Mouse (Mus musculus) liver, postnatal 0 days (tissue): ENCODE results near the gene Zkscan5.

Experiments used
- CTCF ChIP-seq: sonication (generic); IDR thresholded peaks from 2 replicates; pipeline ENCODE4 v1.5.1; 2016; ENCODE audit warnings: antibody characterized with exemption, low read depth
- EP300 ChIP-seq: IDR thresholded peaks from 2 replicates; pipeline ENCODE4 v1.6.1; 2016; ENCODE audit warnings: antibody characterized with exemption, low read depth, mild to moderate bottlenecking

GRCm38 (mm10) chr5:145231367-145231871 is 27.1 kb downstream of the Zkscan5 start, which contains the start of gene Zfp655:
- TF ChIP-seq CTCF (no peak), EP300 (peak; percentile 83)
